Mouse (Mus musculus): ENCODE measurements around the gene Xaf1. TPM values are rescaled to one million over a fixed set of nuclear protein-coding genes. Genes with fewer than 3 reads are reported as not detected.
A peak's percentile ranks its signal among the peaks of the same experiment; 100 is the strongest.

Xaf1 gene
- 22.2 and 35.2 TPM in 2 replicates for polyA plus RNA-seq (2011; ENCODE audit: insufficient read depth, insufficient read length, low replicate concordance, missing spikeins)

DNA sequence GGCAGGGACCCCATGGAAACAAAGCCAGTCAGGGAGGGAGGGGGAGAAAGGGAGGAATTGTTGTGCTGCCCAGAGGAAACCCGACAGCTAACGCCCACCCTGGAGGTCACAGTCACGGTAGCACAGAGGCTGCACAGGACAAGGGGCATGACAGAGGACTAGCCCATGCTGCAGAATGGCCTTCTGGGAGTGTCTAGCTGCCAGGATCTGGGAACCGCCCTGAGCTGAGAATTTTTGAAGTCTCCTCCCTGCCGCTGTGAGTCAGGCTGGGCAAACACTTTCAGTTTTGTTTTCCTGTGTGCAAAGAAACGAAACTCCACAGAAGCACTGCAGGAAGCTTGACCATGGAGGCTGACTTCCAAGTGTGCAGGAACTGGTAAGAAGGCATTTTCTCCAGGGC lies at the start of gene Xaf1:
Xaf1 (plus strand) TSS at position 296 of the 400 bp plus-strand sequence.
- H3K27ac ChIP-seq (ENCODE audit: control insufficient read depth, insufficient read depth, low read depth, low read length, poor library complexity): peak within 1 kb of the TSS; percentile 38; the same call in 1 of the 2 replicates
- no peaks in the 10 kb centered on the region; the same call in 1 of the 2 replicates for H3K4me1 ChIP-seq (ENCODE audit: control insufficient read depth, insufficient read depth, low read length)
- peak within 1 kb of the TSS; percentile 79 for H3K4me3 ChIP-seq (replicated peaks; ENCODE audit: control insufficient read depth, low read depth, low read length)
- TF ChIP-seq POLR2A (IDR thresholded peaks at IDR 0.05; ENCODE audit: borderline replicate concordance, control insufficient read depth, low read depth, low read length) (no peak), CTCF (IDR thresholded peaks at IDR 0.05; ENCODE audit: control insufficient read depth, insufficient read depth, low read length) (no peak)
- WGBS: 0% methylated on average over 6 of the region's 6 CpGs

- Histone ChIP-seq H3K4me3 (replicated peaks; ENCODE audit: control insufficient read depth, low read depth, low read length) (no peak overlapping the region), H3K27ac (ENCODE audit: control insufficient read depth, insufficient read depth, low read depth, low read length, poor library complexity) (no peak overlapping the region), H3K4me1 (ENCODE audit: control insufficient read depth, insufficient read depth, low read length) (peaks cover 3% of the 10 kb centered on the region; the same call in 1 of the 2 replicates)
- TF ChIP-seq POLR2A (IDR thresholded peaks at IDR 0.05; ENCODE audit: borderline replicate concordance, control insufficient read depth, low read depth, low read length) (no peak), CTCF (IDR thresholded peaks at IDR 0.05; ENCODE audit: control insufficient read depth, insufficient read depth, low read length) (no peak)
- WGBS: 91% methylated on average over 4 of the region's 4 CpGs
Measured at GRCm38 (mm10) chr11:72255629-72256028, 45.8 kb upstream of the Xaf1 start.

DNA sequence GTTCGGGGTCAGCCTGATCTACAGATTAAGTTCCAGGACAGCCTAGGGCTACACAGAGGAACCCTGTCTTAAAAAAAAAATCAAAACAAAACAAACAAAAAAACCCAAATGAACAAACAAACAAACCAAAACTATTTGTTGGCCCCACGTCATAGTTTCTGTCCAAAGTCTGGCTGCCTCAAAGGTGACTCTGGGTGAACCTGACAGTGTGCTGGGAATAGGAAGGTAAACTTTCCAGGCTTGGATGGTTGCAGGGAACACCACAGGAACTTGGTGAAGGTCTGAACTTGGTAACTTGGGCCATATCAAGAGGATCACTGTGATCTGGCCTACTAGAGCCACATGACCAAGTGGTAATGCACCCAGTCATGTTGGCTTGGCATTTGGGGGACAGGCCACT lies 45.0 kb upstream of the Xaf1 start:
- no peak for TF ChIP-seq CTCF (IDR thresholded peaks at IDR 0.05; ENCODE audit: control insufficient read depth, insufficient read depth, low read length)
- no peak for TF ChIP-seq POLR2A (IDR thresholded peaks at IDR 0.05; ENCODE audit: borderline replicate concordance, control insufficient read depth, low read depth, low read length)
- 74% methylated on average over 2 of the region's 2 CpGs for WGBS
- Histone ChIP-seq H3K4me3 (replicated peaks; ENCODE audit: control insufficient read depth, low read depth, low read length) (no peak overlapping the region), H3K27ac (ENCODE audit: control insufficient read depth, insufficient read depth, low read depth, low read length, poor library complexity) (no peak overlapping the region), H3K4me1 (ENCODE audit: control insufficient read depth, insufficient read depth, low read length) (peaks cover 3% of the 10 kb centered on the region; the same call in 1 of the 2 replicates)

DNA sequence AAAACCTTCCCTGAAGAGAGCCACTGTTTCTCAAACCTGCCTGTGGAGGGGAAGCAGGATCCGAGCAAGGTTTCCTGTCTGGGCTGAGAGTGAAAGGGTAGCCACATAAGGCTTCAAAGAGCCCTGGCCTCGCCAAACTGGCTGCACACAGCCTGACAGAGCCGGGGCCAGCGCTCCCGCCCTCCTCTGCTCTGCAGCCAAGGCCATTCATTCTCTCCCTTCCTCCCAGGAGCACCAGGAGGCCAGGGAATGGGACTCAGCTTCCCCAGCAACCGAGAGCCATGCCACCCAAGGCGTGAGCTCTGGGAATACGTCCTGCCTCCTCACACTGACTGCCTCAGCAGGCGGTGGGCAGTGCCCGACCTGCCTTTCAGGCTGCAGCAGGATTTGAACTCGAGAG lies 35.9 kb upstream of the Xaf1 start:
- TF ChIP-seq CTCF (IDR thresholded peaks at IDR 0.05; ENCODE audit: control insufficient read depth, insufficient read depth, low read length) (no peak), POLR2A (IDR thresholded peaks at IDR 0.05; ENCODE audit: borderline replicate concordance, control insufficient read depth, low read depth, low read length) (no peak)
- Histone ChIP-seq H3K4me3 (replicated peaks; ENCODE audit: control insufficient read depth, low read depth, low read length) (no peak overlapping the region), H3K4me1 (ENCODE audit: control insufficient read depth, insufficient read depth, low read length) (no peaks in the 10 kb centered on the region; the same call in 1 of the 2 replicates), H3K27ac (ENCODE audit: control insufficient read depth, insufficient read depth, low read depth, low read length, poor library complexity) (no peak overlapping the region)
- 9% methylated on average over 11 of the region's 11 CpGs for WGBS

DNA sequence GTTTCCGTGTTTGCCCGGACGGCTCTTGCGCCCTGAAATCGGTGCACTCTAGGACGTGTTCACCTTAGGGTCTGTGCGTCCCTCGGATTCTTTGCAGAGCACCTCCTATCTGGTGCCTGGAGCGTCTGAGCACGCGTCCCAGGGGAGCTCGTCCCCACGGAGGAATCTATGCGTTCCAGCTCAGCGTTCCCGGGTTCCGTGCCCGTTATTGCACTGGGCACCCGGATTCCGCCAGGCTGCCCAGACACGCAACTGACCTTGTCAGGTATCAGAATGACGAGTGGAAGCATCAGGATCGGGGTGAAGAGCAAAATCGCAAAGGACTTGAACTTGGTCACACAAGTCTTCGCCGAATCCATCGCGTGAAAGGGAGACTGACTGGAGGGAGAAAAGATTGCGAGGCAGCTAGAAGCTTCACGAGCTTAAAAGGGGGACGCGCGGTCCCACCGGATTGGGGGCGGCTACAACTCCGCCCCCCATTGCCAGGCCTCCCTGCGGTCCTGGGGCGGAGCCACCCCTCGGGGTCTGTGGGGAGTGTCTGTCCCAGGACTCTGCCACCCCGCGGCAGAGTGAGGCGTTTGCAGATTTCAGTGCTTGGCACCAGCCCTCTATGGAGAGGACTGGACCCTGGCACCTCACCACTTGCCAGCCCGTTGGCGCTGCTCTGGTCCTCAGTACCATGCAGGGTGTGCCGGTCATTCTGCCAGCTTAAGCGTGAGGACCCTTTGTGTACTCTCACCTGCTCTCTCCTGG lies 35.0 kb upstream of the Xaf1 start:
- Histone ChIP-seq H3K4me1 (ENCODE audit: control insufficient read depth, insufficient read depth, low read length) (no peaks in the 10 kb centered on the region; the same call in 1 of the 2 replicates), H3K27ac (ENCODE audit: control insufficient read depth, insufficient read depth, low read depth, low read length, poor library complexity) (no peak overlapping the region), H3K4me3 (replicated peaks; ENCODE audit: control insufficient read depth, low read depth, low read length) (no peak overlapping the region)
- no peak for TF ChIP-seq CTCF (IDR thresholded peaks at IDR 0.05; ENCODE audit: control insufficient read depth, insufficient read depth, low read length)
- TF ChIP-seq POLR2A (IDR thresholded peaks at IDR 0.05; ENCODE audit: borderline replicate concordance, control insufficient read depth, low read depth, low read length): no peak
- WGBS: 2% methylated on average over 46 of the region's 46 CpGs

DNA sequence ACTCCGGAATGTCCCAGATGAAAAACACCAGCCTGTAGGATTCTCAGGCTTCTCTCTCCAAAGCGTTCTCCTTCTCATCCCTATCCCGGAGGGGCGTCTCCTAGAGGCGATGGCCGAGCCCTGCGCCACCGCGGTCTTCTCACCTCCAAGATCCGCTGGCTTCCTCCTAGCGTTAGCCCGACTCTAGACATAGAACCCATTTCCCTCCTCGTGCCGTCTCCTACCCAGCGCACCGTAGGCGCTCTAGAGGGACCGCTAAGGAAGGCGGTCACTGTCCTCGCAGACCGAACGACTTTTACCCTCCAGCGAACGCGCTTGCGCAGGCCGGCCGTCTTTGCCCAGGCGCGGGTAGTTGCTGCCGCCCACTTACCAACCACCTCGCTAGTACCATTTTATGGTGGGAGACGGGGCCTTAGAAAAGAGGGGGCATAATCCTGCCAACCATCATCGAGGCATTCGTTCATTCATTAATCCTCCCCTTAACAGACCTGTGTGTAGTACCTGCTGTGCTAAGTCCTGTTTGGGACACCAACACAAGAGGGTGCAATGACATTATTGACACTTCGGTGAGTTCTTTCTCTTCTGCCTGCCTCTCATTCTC lies 34.4 kb upstream of the Xaf1 start, which contains the start of gene Slc13a5:
Slc13a5 (minus strand) TSS at position 263 of the 601 bp plus-strand sequence.
- TF ChIP-seq POLR2A (IDR thresholded peaks at IDR 0.05; ENCODE audit: borderline replicate concordance, control insufficient read depth, low read depth, low read length): no peak
- TF ChIP-seq CTCF (IDR thresholded peaks at IDR 0.05; ENCODE audit: control insufficient read depth, insufficient read depth, low read length): no peak
- 7% methylated on average over 36 of the region's 36 CpGs for WGBS
- H3K4me1 ChIP-seq (ENCODE audit: control insufficient read depth, insufficient read depth, low read length): no peaks in the 10 kb centered on the region; the same call in 1 of the 2 replicates
- no peak within 1 kb of the TSS for H3K4me3 ChIP-seq (replicated peaks; ENCODE audit: control insufficient read depth, low read depth, low read length)
- no peak within 1 kb of the TSS for H3K27ac ChIP-seq (ENCODE audit: control insufficient read depth, insufficient read depth, low read depth, low read length, poor library complexity)

GRCm38 (mm10) chr11:72271761-72272160 lies 29.7 kb upstream of the Xaf1 start:
- no peak overlapping the region for H3K27ac ChIP-seq (ENCODE audit: control insufficient read depth, insufficient read depth, low read depth, low read length, poor library complexity)
- TF ChIP-seq CTCF (IDR thresholded peaks at IDR 0.05; ENCODE audit: control insufficient read depth, insufficient read depth, low read length) (no peak), POLR2A (IDR thresholded peaks at IDR 0.05; ENCODE audit: borderline replicate concordance, control insufficient read depth, low read depth, low read length) (no peak)
- 29% methylated on average over 1 of the region's 1 CpGs for WGBS
- no peaks in the 10 kb centered on the region; the same call in 1 of the 2 replicates for H3K4me1 ChIP-seq (ENCODE audit: control insufficient read depth, insufficient read depth, low read length)
- no peak overlapping the region for H3K4me3 ChIP-seq (replicated peaks; ENCODE audit: control insufficient read depth, low read depth, low read length)

GRCm38 (mm10) chr11:72273341-72273740 lies 28.1 kb upstream of the Xaf1 start:
- 61% methylated on average over 3 of the region's 3 CpGs for WGBS

More at GRCm38 (mm10) chr11:72273341-72273740, 28.1 kb upstream of the Xaf1 start:
- Histone ChIP-seq H3K4me1 (ENCODE audit: control insufficient read depth, insufficient read depth, low read length) (no peaks in the 10 kb centered on the region), H3K27ac (ENCODE audit: control insufficient read depth, insufficient read depth, low read depth, low read length, poor library complexity) (no peak overlapping the region), H3K4me3 (replicated peaks; ENCODE audit: control insufficient read depth, low read depth, low read length) (no peak overlapping the region)
- TF ChIP-seq CTCF (IDR thresholded peaks at IDR 0.05; ENCODE audit: control insufficient read depth, insufficient read depth, low read length): no peak
- TF ChIP-seq POLR2A (IDR thresholded peaks at IDR 0.05; ENCODE audit: borderline replicate concordance, control insufficient read depth, low read depth, low read length): no peak

Measured in bone marrow, adult 2 months (tissue).